Mouse (Mus musculus) liver, adult 2 months (tissue): ENCODE results near the gene Igflr1. TPM values are rescaled to one million over a fixed set of nuclear protein-coding genes. Genes with fewer than 3 reads are reported as not detected.

Experiments used
- DNase-seq: peaks from one replicate; pipeline ENCODE4 v3.0.0-alpha.2; 2011; ENCODE audit warnings: low read depth, low spot score; ENCODE audit errors: extremely low read depth
- H3K27ac ChIP-seq: fragments of 200-500 bp; replicated peaks from 2 replicates; pipeline ENCODE4 v1.5.1; 2012; ENCODE audit warnings: low read depth, mild to moderate bottlenecking, control low read depth, inconsistent platforms, low read length; ENCODE audit not compliant: insufficient read depth
- H3K27me3 ChIP-seq: fragments of 200-500 bp; 2 replicates; pipeline ENCODE4 v1.6.1; 2012; ENCODE audit warnings: mild to moderate bottlenecking, moderate library complexity, low read length, inconsistent platforms; ENCODE audit not compliant: control insufficient read depth, insufficient read depth
- H3K36me3 ChIP-seq: fragments of 200-500 bp; 2 replicates; pipeline ENCODE4 v1.6.1; 2012; ENCODE audit warnings: low read length, inconsistent platforms; ENCODE audit not compliant: control insufficient read depth, insufficient read depth
- H3K4me1 ChIP-seq: fragments of 200-500 bp; 2 replicates; pipeline ENCODE4 v1.6.1; 2011; ENCODE audit warnings: low read length; ENCODE audit not compliant: control insufficient read depth, insufficient read depth
- H3K4me3 ChIP-seq: fragments of 200-500 bp; 2 replicates; pipeline ENCODE4 v1.5.1; 2011; ENCODE audit warnings: low read depth, mild to moderate bottlenecking, control low read depth, low read length, moderate library complexity; ENCODE audit not compliant: insufficient read depth
- H3K79me2 ChIP-seq: fragments of 200-500 bp; 2 replicates; pipeline ENCODE4 v1.6.1; 2012; ENCODE audit warnings: inconsistent platforms, mild to moderate bottlenecking, low read length, moderate library complexity; ENCODE audit not compliant: control insufficient read depth, insufficient read depth
- H3K9ac ChIP-seq: fragments of 200-500 bp; 2 replicates; pipeline ENCODE4 v1.6.1; 2012; ENCODE audit warnings: low read depth, mild to moderate bottlenecking, control low read depth, inconsistent platforms, low read length
- CTCF ChIP-seq: fragments of 200-500 bp; IDR thresholded peaks from 2 replicates; pipeline ENCODE4 v1.5.1; 2011; ENCODE audit warnings: low read depth, low read length, control low read depth
- POLR2A ChIP-seq: fragments of 200-500 bp; IDR thresholded peaks from 2 replicates; pipeline ENCODE4 v1.6.1; 2011; ENCODE audit warnings: low read length, control low read depth; ENCODE audit not compliant: insufficient read depth; ENCODE audit errors: extremely low read depth
- whole genome bisulfite sequencing: fragments of 180-500 bp; shearing (Covaris S2); methylation state at CpG from one replicate; pipeline ENCODE4 v1.1.7; 2018; 5-methylcytosine and 5-hydroxymethylcytosine counted together
- polyA plus RNA-seq: library from polyadenylated mRNA; depleted of rRNA; stranded (reverse); fragments of >200 nt; gene quantifications from 2 replicates; pipeline ENCODE4 v1.2.3, GENCODE M21; 2012
- total RNA-seq: library from RNA; depleted of rRNA; stranded (reverse); fragments of >200 nt; gene quantifications from 2 replicates; pipeline ENCODE4 v1.2.3, GENCODE M21; 2014

Igflr1 gene
- total and polyA plus RNA-seq, 2 experiments: 0.55 to 4.2 TPM

DNA sequence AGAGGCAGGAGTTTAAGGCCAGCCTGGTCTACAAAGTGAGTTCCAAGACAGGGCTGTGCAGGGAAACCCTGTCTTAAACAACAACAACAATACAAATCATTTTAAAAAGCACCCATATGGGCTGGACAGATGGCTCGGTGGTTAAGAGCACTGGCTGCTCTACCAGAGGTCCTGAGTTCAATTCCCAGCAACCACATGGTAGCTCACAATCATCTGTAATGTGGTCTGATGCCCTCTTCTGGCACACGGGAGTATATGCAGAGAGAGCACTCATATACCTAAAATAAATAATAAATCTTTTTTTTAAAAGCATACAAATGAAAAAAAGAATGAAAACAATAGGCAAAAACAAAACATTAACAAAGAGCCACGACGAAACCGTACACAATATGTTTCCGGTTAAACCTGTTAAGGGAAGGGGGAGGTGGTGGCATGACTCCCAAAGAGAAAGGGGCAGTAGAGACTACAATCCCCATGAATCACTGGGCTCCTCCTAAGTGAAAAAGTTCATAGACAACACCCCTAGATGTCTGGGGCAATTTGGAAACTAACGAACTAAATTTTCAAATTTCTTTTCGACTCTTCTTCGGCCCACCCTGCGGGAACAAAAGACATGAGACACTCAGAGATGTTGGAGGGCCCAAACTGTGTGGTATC lies 13.7 kb upstream of the Igflr1 start:
- no peak for DNase-seq
- Histone ChIP-seq H3K4me1 (peaks cover 4% of the 10 kb centered on the region; the same call in 1 of the 2 replicates), H3K36me3 (peaks cover 5% of the 10 kb centered on the region; the same call in 1 of the 2 replicates), H3K27ac (peak overlapping the region; percentile 96), H3K79me2 (no peaks in the 10 kb centered on the region), H3K27me3 (no peaks in the 10 kb centered on the region), H3K4me3 (peak overlapping the region; percentile 83), H3K9ac (peak overlapping the region; percentile 84)
- TF ChIP-seq POLR2A (no peak), CTCF (no peak)
- WGBS: 3% methylated on average over 10 of the region's 10 CpGs

DNA sequence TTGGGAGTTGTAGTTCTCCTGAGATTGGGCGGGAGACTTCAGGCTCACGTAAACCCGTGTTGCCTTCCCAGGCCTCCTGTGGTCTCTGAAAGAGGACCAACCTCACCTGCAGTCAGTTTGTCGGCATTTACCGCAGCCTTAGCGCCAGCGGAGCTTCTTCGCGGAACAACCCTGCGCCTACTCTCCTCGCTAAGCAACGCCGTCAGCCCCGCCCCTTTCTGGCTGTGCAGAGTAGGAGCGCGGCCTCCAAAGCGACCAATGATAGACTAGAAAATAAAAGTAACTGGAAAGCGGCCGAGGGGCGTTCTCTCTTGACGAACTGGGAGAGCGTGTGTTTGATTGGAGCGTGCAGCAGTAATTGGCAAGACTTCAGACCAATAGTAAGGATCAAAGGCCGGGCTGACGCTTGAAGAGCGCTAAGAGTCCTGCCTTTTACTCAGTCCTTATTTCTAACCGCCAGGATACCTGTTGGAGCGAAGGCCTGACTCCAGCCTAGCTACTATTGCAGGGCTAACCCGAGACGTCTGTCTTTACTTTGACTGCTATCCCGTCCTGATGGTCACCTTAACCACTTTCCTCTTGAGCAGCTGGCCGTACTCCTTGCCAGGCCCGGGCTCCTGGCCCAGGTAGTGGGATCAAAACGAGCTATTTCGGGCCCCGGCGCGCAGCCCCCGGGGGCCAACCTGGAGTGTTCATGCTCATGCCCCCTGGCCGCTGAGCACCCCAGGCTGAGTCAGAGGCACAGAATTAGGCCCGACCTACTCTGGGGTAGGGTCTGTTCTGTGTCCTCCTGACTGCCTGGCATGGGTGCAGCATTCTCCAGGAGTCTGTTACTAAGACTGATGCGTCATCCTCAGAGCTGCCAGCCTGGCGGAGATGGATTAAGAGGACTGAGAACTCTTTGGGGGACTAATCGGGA lies 12.9 kb upstream of the Igflr1 start, which contains the start of the genes Hspb6 and Proser3:
Gene Hspb6 (plus strand): TSS at position 77 of the 919 bp plus-strand sequence.
Gene Proser3 (minus strand): TSS at position 198 of the 919 bp plus-strand sequence.
- DNase-seq: peak; percentile 99
- Histone ChIP-seq H3K4me3 (peak within 1 kb of the TSS; percentile 83), H3K36me3 (peaks cover 5% of the 10 kb centered on the region; the same call in 1 of the 2 replicates), H3K27ac (peak within 1 kb of the TSS; percentile 96), H3K79me2 (no peaks in the 10 kb centered on the region), H3K4me1 (peaks cover 4% of the 10 kb centered on the region; the same call in 1 of the 2 replicates), H3K27me3 (no peaks in the 10 kb centered on the region), H3K9ac (peak within 1 kb of the TSS; percentile 84)
- under 1% methylated on average over 44 of the region's 44 CpGs for WGBS
- TF ChIP-seq POLR2A: peak; percentile 72; the same call in 1 of the 2 replicates
- no peak for TF ChIP-seq CTCF

DNA sequence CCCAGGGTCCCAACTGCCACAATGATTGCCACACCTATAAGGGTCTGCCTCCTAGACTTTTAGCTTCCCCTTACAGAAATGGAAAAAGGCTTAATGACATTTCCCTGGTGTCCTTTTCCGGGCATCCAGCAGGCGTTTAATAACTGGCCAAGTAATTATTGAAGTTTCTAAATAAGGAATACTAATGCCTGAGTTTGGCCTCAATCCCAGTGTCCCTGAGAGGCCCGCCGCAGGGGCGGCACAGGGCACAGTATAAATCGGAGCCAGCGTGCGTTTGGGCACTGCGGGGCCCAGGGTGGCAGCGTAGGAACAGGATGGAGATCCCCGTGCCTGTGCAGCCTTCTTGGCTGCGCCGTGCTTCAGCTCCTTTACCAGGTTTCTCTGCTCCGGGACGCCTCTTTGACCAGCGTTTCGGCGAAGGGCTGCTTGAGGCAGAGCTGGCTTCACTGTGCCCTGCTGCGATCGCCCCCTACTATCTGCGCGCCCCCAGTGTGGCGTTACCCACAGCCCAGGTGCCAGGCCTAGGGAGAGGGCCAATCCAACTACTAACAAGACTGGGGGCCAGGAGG lies 12.1 kb upstream of the Igflr1 start:
- DNase-seq: peak; percentile 65
- Histone ChIP-seq H3K4me3 (peak overlapping the region; percentile 69), H3K27ac (peak overlapping the region; percentile 91), H3K79me2 (no peaks in the 10 kb centered on the region), H3K9ac (peak overlapping the region; percentile 84), H3K36me3 (peaks cover 5% of the 10 kb centered on the region; the same call in 1 of the 2 replicates), H3K4me1 (peaks cover 5% of the 10 kb centered on the region; the same call in 1 of the 2 replicates), H3K27me3 (no peaks in the 10 kb centered on the region)
- TF ChIP-seq POLR2A (peak; percentile 65; the same call in 1 of the 2 replicates), CTCF (no peak)
- WGBS: 1% methylated on average over 23 of the region's 23 CpGs

DNA sequence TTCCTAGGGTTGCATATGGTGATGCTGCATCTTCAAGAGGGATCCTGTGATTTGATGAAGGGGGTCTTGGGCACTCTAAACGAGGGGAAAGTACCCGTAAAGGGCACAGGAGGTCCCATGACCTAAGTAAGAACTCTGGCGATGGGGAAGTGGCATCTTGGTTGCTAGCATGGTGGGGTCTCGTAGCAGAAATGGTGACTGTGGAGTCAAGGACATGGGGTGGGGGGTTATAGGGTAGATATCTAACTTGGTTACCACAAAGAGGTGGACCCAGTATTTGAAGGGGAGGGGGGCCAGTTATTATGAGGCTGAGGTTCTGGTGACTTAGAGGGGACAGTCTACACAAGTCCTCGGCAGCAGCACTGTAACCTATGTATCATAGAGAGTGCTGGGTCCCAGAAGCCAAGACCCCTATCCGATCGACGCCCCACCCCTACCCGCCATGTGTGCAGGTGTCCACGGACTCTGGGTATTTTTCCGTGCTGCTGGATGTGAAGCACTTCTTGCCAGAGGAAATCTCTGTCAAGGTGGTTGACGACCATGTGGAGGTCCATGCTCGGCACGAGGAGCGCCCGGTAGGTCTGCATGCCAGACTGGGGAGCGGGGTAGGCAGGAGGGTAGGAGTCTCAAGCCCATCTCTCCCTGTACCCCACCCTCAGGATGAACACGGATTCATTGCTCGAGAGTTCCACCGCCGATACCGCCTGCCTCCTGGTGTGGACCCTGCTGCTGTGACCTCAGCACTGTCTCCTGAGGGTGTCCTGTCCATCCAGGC lies 11.2 kb upstream of the Igflr1 start:
- no peaks in the 10 kb centered on the region for H3K27me3 ChIP-seq
- 0 out of 2 replicates have a peak overlapping the region, but pooled peaks have one; percentile 84 for H3K9ac ChIP-seq
- H3K27ac ChIP-seq: no peak overlapping the region
- H3K4me1 ChIP-seq: peaks cover 9% of the 10 kb centered on the region; the same call in 1 of the 2 replicates
- H3K79me2 ChIP-seq: no peaks in the 10 kb centered on the region
- 88% methylated on average over 22 of the region's 22 CpGs for WGBS
- TF ChIP-seq POLR2A: no peak
- no peak for TF ChIP-seq CTCF
- DNase-seq: no peak
- H3K36me3 ChIP-seq: peaks cover 5% of the 10 kb centered on the region; the same call in 1 of the 2 replicates
- H3K4me3 ChIP-seq: no peak overlapping the region
